Mouse (Mus musculus): ENCODE data around the gene Ddx60.
"Not testable (repeated sequence)": the region's sequence is repeated elsewhere in the genome, so short reads cannot be mapped to it uniquely, and the experiment has no call there.

Gene Ddx60

GRCm38 (mm10) chr8:61927777-61928494 lies at the start of gene Ddx60:
Gene Ddx60 (plus strand): TSS chr8:61928087.
- DNase-seq (ENCODE audit: low read depth) = peak; percentile 12

GRCm38 (mm10) chr8:61894062-61894461 lies 33.8 kb upstream of the Ddx60 start:
- no peak for DNase-seq (ENCODE audit: low read depth)

GRCm38 (mm10) chr8:61896742-61897141 lies 31.1 kb upstream of the Ddx60 start:
- DNase-seq (ENCODE audit: low read depth) = no peak

GRCm38 (mm10) chr8:61897402-61897801 lies 30.5 kb upstream of the Ddx60 start:
- DNase-seq (ENCODE audit: low read depth) = no peak

GRCm38 (mm10) chr8:61901028-61901717 lies 26.7 kb upstream of the Ddx60 start:
- DNase-seq (ENCODE audit: low read depth) = no peak

GRCm38 (mm10) chr8:61902521-61902920 lies 25.4 kb upstream of the Ddx60 start, which contains the start of gene Palld:
Gene Palld (minus strand): TSS chr8:61902690.
- no peak for DNase-seq (ENCODE audit: low read depth)

- DNase-seq (ENCODE audit: low read depth) = no peak
These were observed 19.3 kb upstream of the Ddx60 start for GRCm38 (mm10) chr8:61908303-61909215.

- DNase-seq (ENCODE audit: low read depth) = no peak
These were observed 18.6 kb upstream of the Ddx60 start for GRCm38 (mm10) chr8:61909313-61909712.

- DNase-seq (ENCODE audit: low read depth) = no peak
These were observed 15.1 kb upstream of the Ddx60 start for GRCm38 (mm10) chr8:61912817-61913216.

- no peak for DNase-seq (ENCODE audit: low read depth)
These were observed 13.9 kb upstream of the Ddx60 start for GRCm38 (mm10) chr8:61913957-61914356.

GRCm38 (mm10) chr8:61917287-61917686 lies 10.6 kb upstream of the Ddx60 start:
- no peak for DNase-seq (ENCODE audit: low read depth)

- no peak for DNase-seq (ENCODE audit: low read depth)
These were observed 8.6 kb upstream of the Ddx60 start for GRCm38 (mm10) chr8:61919145-61919788.

GRCm38 (mm10) chr8:61920389-61920788 lies 7.5 kb upstream of the Ddx60 start:
- no peak for DNase-seq (ENCODE audit: low read depth)

- DNase-seq (ENCODE audit: low read depth) = no peak
These were observed 6.3 kb upstream of the Ddx60 start for GRCm38 (mm10) chr8:61921454-61922054.

- DNase-seq (ENCODE audit: low read depth) = no peak
These were observed 3.4 kb upstream of the Ddx60 start for GRCm38 (mm10) chr8:61924518-61924917.

GRCm38 (mm10) chr8:61933243-61933642 lies 5.4 kb downstream of the Ddx60 start:
- DNase-seq (ENCODE audit: low read depth) = no peak

- DNase-seq (ENCODE audit: low read depth) = no peak
These were observed 9.7 kb downstream of the Ddx60 start for GRCm38 (mm10) chr8:61937576-61937975.

- not testable (repeated sequence) for DNase-seq (ENCODE audit: low read depth)
These were observed 36.9 kb downstream of the Ddx60 start for GRCm38 (mm10) chr8:61964591-61965375.

GRCm38 (mm10) chr8:61969581-61969980 lies 41.7 kb downstream of the Ddx60 start:
- DNase-seq (ENCODE audit: low read depth) = no peak

GRCm38 (mm10) chr8:61984941-61985340 lies 57.1 kb downstream of the Ddx60 start:
- DNase-seq (ENCODE audit: low read depth) = no peak

Data from c-Kit-positive CD71-negative TER-119-negative erythroid progenitor cells, embryonic 14.5 days (primary cell).